Mouse (Mus musculus): ENCODE measurements around the gene Ddx11.
"Not testable (repeated sequence)": the region's sequence is repeated elsewhere in the genome, so short reads cannot be mapped to it uniquely, and the experiment has no call there.

The Ddx11 gene

GRCm38 (mm10) chr17:66118991-66119390, 4.3 kb upstream of the Ddx11 start:
- DNase-seq, result no peak

GRCm38 (mm10) chr17:66120701-66121100, 2.6 kb upstream of the Ddx11 start:
- DNase-seq, result no peak

GRCm38 (mm10) chr17:66123816-66124610, 693 bp downstream of the Ddx11 start:
- DNase-seq, result peak; percentile 28 to 51

- DNase-seq, result no peak
Measured at GRCm38 (mm10) chr17:66125211-66125610, 1.9 kb downstream of the Ddx11 start.

GRCm38 (mm10) chr17:66130371-66130770, 7.1 kb downstream of the Ddx11 start:
- DNase-seq, result no peak

GRCm38 (mm10) chr17:66131212-66131611, 7.9 kb downstream of the Ddx11 start:
- DNase-seq, result no peak

- DNase-seq, result not testable (repeated sequence)
Measured at GRCm38 (mm10) chr17:66152706-66153662, 29.7 kb downstream of the Ddx11 start.

GRCm38 (mm10) chr17:66153735-66154423, 30.6 kb downstream of the Ddx11 start:
- peak in 1 of 2 experiments; percentile 19 for DNase-seq

GRCm38 (mm10) chr17:66154876-66155275, 31.6 kb downstream of the Ddx11 start:
- DNase-seq, result no peak

GRCm38 (mm10) chr17:66158271-66158670, 35.0 kb downstream of the Ddx11 start:
- no peak for DNase-seq

- DNase-seq, result not testable (repeated sequence)
Measured at GRCm38 (mm10) chr17:66167141-66167540, 43.8 kb downstream of the Ddx11 start.

- DNase-seq, result not testable (repeated sequence)
Measured at GRCm38 (mm10) chr17:66170971-66171370, 47.7 kb downstream of the Ddx11 start.

- no peak for DNase-seq
Measured at GRCm38 (mm10) chr17:66190577-66190976, 67.3 kb downstream of the Ddx11 start.

GRCm38 (mm10) chr17:66197041-66197440, 73.7 kb downstream of the Ddx11 start:
- DNase-seq, result peak; percentile 45 to 54
